Mouse (Mus musculus) embryonic fibroblast, embryonic 13.5 days (primary cell): Measurements from ENCODE around the gene Rnase1. TPM values are rescaled to one million over a fixed set of nuclear protein-coding genes. Genes with fewer than 3 reads are reported as not detected.

Experiments used
- H3K27ac ChIP-seq: 2 replicates; pipeline ENCODE4 v1.5.1; 2012; ENCODE audit warnings: low read length, control low read depth, inconsistent platforms; ENCODE audit not compliant: insufficient read depth
- H3K4me1 ChIP-seq: 2 replicates; pipeline ENCODE4 v1.6.1; 2011; ENCODE audit warnings: low read length; ENCODE audit not compliant: control insufficient read depth, insufficient read depth
- H3K4me3 ChIP-seq: 2 replicates; pipeline ENCODE4 v1.5.1; 2011; ENCODE audit warnings: mild to moderate bottlenecking, control low read depth, low read length; ENCODE audit not compliant: insufficient read depth
- CTCF ChIP-seq: IDR thresholded peaks from 2 replicates; pipeline ENCODE4 v1.5.1; 2011; ENCODE audit warnings: mild to moderate bottlenecking, control low read depth, low read length, moderate library complexity, borderline replicate concordance; ENCODE audit not compliant: insufficient read depth
- POLR2A ChIP-seq: IDR thresholded peaks from 2 replicates; pipeline ENCODE4 v1.6.1; 2011; ENCODE audit warnings: low read depth, mild to moderate bottlenecking, control low read depth, low read length, moderate library complexity
- polyA plus RNA-seq: library from polyadenylated mRNA; stranded (reverse); fragments of >200 nt; gene quantifications from 2 replicates; pipeline ENCODE4 v1.2.4, GENCODE M21; 2011; ENCODE audit warnings: low read depth; ENCODE audit not compliant: missing spikeins, insufficient read length

Rnase1 gene
- polyA plus RNA-seq, 1 experiment: not detected

DNA sequence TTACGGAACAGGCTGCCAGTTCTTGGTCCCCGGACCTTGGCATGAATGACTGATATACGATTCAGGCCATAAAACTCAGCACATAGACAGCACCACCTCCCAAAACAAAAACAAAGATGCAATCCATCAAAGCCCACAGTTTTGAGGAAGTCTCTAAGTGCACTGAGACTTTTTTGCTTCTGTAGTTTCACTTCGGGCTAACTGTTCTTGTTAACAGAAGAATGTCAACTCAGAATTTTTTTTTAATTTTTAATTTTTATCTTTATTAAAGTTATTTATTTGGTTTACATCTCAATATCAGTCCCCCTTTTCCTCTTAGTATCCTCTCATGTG lies 10.1 kb upstream of the Rnase1 start:
- no peak overlapping the region for H3K27ac ChIP-seq
- no peak for TF ChIP-seq POLR2A
- no peak for TF ChIP-seq CTCF
- no peaks in the 10 kb centered on the region for H3K4me1 ChIP-seq
- H3K4me3 ChIP-seq: no peak overlapping the region

DNA sequence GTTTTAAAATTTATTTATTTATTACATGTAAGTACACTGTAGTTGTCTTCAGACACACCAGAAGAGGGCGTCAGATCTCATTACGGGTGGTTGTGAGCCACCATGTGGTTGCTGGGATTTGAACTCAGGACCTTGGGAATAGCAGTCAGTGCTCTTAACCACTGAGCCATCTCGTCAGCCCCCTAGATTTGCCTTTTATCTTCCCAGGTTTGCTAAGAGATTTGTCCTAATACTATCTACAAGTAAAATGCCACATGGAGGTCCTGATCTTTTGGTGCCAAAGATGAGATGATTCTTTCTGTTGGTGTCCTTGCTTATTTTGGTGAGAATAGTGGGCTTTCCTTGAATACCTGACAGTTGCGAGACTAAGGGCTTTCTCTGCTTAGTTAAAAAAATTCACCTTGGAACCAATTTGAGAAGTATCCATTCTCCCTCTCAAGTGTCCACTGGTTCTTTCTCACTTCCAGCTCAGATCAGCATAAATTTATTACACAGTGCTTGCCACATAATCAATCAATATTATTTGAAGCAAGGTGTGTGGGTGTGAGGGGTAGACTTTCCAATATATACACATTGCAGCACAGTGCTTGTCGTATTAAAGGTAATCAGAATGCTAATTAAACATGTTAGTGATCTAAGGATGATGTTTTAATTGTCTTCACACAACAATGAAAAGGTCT lies 9.6 kb upstream of the Rnase1 start:
- no peak for TF ChIP-seq CTCF
- no peak for TF ChIP-seq POLR2A
- H3K27ac ChIP-seq: no peak overlapping the region
- no peaks in the 10 kb centered on the region for H3K4me1 ChIP-seq
- H3K4me3 ChIP-seq: no peak overlapping the region

DNA sequence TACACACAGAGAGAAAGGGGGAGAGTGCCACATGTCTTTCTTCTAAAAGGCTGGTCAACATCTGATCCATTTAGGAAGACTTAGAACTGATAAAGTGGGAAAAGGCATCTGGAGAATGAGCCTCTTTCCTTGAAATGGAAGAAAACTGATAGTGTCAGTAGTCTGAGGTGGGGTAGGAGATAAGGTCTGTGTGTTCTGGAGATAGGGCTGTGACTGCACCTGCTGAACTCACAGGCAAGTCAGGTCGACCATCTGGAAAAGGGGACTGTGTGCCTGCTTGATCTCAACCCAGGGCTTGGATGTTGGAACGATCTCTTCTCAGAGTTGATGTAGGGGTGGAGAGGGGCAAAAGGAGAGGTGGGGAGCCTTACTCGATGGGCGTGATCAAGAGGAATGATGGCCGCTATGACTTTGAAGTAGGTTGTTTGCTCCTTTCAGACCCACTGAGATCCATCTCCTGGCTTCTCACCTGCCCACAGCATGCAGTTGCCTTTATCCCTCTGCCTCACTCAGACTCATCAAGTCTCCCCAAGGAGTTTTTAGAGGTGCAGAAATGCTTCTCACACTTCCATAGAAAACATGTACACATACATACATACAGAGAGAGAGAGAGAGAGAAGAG lies 5.8 kb upstream of the Rnase1 start:
- no peak for TF ChIP-seq POLR2A
- TF ChIP-seq CTCF: no peak
- no peaks in the 10 kb centered on the region for H3K4me1 ChIP-seq

DNA sequence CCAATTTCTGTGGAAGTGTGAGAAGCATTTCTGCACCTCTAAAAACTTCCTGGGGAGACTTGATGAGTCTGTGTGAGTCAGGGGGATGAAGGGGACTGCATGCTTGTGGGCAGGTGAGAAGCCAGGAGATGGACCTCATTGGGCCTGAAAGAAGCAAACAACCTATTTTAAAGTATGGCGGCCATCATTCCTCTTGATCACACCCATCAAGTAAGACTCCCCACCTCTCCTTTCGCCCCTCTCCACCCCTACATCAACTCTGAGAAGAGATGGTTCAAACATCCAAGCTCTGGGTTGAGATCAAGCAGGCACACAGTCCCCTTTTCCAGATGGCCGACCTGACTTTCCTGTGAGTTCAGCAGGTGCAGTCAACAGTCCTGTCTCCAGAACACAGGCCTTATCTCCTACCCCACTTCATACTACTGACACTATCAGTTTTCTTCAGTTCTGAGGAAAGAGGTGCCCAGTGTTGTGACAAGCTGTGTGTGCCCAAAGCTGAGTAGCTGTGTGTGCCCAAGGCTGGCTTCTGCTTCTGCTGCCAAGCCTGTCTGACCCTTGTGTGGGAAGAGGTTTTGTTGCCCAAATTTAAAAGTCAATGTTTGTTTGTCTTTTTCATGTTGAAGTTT lies 3.7 kb upstream of the Rnase1 start:
- TF ChIP-seq CTCF (no peak), POLR2A (no peak)
- Histone ChIP-seq H3K4me1 (no peaks in the 10 kb centered on the region), H3K4me3 (no peak overlapping the region), H3K27ac (no peak overlapping the region)

More for the DNA sequence above, 5.8 kb upstream of the Rnase1 start:
- H3K4me3 ChIP-seq: no peak overlapping the region
- H3K27ac ChIP-seq: no peak overlapping the region

DNA sequence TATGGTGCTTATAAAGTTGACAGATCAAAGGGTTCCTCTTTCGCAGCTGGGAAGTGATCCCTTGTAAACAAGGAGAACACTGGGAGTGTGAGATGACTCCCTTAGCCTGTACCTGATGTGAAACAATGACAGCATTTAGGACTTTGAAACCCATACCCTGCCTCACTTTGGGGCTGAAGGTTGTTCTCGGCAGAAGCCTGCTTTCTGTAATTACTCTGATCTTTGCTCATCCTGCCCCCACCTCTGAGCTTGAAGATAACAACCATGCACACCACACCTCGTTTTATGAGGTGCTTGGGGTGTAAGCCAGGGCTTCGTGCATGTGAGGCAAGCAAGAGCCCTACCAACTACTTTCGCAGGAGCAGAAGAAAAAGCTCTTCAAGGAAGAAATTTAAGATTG lies 2.6 kb upstream of the Rnase1 start:
- Histone ChIP-seq H3K4me3 (no peak overlapping the region), H3K27ac (no peak overlapping the region), H3K4me1 (no peaks in the 10 kb centered on the region)
- TF ChIP-seq POLR2A (no peak), CTCF (no peak)

DNA sequence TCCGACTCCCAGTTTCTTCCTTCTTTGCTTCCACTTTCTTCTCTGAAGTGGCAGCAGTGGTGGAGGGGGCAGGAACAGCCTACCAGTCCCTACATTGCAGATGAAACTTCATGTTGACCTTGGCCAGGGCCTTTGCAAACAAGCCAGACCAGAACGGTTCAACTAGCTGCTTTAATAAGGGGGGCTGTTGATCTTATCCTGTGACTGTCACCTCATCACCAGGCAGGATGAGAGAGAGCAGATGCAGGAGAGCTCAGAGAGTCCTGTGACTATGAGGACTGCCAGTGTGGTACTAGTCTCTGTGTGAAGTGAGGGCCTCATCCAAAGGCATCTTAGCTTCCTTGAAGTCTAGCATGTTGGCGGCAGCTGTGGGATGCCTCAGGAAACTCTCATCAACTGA lies 1.4 kb upstream of the Rnase1 start:
- H3K27ac ChIP-seq: no peak overlapping the region
- TF ChIP-seq CTCF: no peak
- no peak for TF ChIP-seq POLR2A
- no peaks in the 10 kb centered on the region for H3K4me1 ChIP-seq
- no peak overlapping the region for H3K4me3 ChIP-seq

DNA sequence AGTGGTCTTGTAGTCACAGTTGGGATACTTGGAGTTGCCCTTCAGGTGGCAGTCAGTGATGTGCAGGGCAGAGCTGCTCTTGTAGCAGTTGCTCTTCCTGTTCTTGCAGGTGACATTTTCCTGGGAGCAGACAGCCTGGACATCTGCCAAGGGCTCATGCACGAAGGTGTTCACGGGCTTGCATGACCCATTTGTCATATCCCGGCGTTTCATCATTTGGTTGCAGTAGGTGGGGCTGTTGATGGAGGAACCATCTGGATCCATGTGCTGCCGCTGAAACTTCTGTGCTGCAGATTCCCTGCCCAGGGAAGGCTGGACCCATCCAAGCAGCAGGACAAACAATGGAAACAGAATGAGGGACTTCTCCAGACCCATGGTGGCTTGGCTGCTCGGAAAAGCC lies 1.1 kb downstream of the Rnase1 start:
- Histone ChIP-seq H3K27ac (no peak overlapping the region), H3K4me1 (no peaks in the 10 kb centered on the region), H3K4me3 (no peak overlapping the region)
- TF ChIP-seq POLR2A (no peak), CTCF (no peak)

DNA sequence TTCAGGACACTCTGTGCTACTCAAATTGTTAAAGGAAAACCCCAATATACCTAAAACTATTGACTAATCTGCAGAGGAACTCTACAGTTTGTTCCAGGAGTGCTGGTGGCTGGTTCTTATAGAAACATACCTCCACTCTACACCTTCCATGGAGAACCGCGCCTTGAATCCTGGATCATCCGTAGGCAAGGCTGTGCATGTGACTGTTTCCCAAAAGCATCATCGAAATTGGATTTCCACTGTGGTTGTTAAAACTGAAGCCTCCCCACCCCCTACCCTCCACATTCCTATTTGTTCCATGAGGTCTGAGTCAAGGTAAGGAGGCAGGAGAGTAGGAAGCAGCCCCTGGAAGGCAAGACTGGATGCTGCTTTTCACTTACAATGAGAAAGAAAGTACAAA lies 2.1 kb downstream of the Rnase1 start:
- no peak overlapping the region for H3K27ac ChIP-seq
- TF ChIP-seq CTCF (no peak), POLR2A (no peak)
- H3K4me3 ChIP-seq: no peak overlapping the region
- H3K4me1 ChIP-seq: no peaks in the 10 kb centered on the region

DNA sequence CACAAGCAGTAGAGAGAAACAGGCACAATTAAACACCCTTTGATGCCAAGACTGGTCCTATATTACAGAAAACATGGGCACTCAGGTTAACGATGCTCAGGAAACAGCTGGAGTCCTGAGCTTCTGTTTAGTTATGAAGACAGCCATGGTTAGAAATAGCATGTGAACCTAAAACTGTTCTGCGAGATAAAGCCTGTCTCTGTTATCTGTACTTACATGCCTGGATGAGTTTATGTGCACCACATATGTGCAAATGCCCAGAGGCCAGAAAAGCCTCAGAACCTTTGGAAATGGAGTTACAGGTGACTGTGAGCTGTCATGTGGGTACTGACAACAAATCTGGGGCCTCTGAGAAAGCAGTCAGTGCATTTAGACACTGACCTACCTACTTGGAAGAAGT lies 2.6 kb downstream of the Rnase1 start:
- Histone ChIP-seq H3K27ac (no peak overlapping the region), H3K4me1 (no peaks in the 10 kb centered on the region), H3K4me3 (no peak overlapping the region)
- no peak for TF ChIP-seq POLR2A
- no peak for TF ChIP-seq CTCF

DNA sequence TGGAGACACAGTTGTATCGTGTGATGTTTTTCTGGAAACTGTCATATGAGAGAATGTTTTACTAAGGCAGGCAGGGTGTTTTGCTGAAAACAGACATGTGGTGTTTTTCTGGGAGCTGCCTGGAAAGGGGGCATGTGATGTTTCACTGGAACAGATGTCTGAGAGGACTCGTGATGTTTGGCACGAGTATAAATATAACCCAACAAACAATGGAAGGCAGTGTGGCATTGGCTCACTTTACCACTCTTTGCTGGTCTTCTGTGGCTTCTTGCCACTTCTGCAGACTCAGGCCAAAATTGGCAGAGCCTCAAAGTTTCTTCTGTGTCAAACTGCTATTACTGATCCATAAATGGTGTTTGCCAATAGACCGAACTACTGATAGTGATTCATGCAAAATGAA lies 3.3 kb downstream of the Rnase1 start:
- TF ChIP-seq POLR2A (no peak), CTCF (no peak)
- Histone ChIP-seq H3K4me3 (no peak overlapping the region), H3K27ac (no peak overlapping the region), H3K4me1 (no peaks in the 10 kb centered on the region)
